Mouse (Mus musculus) neural tube, embryonic 10.5 days (tissue): ENCODE measurements around the gene S1pr1.

Experiments
- DNase-seq: peaks from one replicate; pipeline ENCODE4 v3.0.0-alpha.2; 2017; ENCODE audit warnings: low spot score; ENCODE audit errors: extremely low spot score

The S1pr1 gene

GRCm38 (mm10) chr3:115711924-115712807 is 2.7 kb downstream of the S1pr1 start:
- no peak for DNase-seq

- DNase-seq, result no peak
These were observed 3.5 kb downstream of the S1pr1 start for GRCm38 (mm10) chr3:115711393-115711792.

DNA sequence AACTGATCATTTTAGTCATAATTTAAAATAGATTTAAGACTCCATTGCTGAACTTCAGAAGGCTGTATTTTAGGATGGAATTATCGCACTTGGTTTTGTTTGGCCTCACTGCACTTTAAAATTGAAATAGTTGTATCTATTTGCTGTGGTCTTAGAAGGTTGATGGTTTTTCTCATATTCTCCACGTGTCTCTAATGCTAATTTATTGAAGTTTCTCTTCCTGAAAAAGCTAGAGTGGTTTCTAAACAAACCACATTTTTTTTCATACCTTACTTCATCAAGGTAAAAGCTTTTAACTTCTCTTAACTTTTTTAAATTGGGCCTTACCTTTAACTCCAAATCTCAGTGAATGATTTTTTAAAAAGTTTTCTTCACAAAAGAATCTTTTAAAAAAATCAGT is 4.8 kb downstream of the S1pr1 start:
- no peak for DNase-seq

GRCm38 (mm10) chr3:115709118-115709574 is 5.7 kb downstream of the S1pr1 start:
- no peak for DNase-seq

- DNase-seq, result no peak
These were observed 8.1 kb downstream of the S1pr1 start for GRCm38 (mm10) chr3:115706736-115707135.

DNA sequence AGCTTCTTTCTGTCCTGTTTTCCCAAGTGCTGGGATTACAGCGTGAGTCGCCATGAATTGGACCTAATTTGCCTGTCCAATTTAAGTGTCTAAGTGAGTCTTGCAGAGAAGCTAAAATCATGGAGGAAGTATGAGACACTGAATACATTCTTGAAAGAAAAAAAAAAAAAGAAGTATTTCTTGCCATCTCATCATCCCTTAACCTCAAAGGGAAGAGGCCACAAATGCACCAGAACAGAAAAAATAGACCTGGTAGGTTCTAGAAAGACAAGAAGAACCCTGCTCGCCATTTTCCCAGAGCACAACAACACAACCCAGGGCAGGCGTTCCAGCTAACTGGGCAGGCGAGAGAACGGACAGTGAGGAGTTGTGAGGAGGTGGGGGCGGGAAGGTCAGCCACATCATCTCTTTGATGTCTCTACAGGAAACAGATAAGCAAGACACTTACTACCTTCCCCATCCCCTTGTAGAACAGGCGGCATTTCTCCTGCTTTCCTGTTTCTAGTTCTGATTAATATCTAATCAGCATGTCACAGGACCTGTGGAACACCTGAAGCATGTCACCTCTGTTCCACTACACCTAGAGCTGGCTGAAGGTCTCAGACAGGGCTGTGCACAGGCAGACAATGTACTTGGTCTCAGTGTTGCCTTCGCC is 10.5 kb downstream of the S1pr1 start:
- DNase-seq, result no peak

DNA sequence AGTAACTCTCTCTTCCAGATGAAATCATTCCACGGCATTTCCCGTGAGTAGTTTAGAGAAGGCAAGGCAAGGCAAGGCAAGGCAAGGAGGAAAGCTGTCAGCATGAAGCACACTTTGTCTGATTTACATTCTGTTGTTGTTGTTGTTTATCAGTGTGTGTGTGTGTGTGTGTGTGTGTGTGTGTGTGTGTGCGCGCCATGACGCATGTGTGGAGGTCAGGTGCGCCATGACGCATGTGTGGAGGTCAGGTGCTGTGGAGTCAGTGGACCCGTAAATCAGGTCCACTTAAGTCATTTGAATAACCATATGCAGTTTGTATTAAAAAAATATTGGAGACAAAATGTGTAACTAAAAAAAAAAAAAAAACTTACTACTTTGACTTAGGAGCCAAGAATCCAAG is 11.2 kb downstream of the S1pr1 start:
- DNase-seq, result no peak

- no peak for DNase-seq
These were observed 12.8 kb downstream of the S1pr1 start for GRCm38 (mm10) chr3:115702089-115702488.

DNA sequence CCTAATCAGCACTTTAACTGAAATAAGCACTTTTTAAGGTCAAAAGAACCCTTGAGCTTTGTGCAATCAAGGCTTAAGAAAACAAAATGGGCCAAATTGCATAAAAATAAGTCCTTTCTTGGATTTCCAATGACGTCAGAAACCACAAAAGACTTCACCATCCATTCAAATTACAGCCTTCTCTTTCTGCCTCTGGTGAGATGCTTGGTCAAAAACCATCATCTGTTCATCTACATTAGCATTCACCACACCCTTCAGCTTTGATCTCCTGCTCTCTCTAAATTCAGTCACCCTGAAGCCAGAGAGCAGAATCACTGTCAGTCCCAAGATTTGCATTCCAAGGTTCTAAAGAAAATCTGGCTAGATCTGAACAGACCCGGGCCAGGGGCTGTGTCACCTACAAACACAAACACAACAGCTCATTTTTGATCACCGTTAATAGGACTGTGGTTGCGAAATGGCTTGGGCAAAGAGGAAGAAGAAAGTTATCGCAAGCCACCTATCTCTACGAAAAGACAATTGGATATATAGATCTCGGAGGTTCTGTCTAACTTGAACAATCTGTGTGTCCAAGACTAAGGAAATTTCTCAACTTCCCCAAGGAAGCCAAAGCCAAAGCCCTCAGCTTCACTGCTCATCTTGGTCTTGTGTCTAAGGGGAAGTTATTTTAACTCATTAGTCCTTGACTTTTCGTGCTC is 19.5 kb downstream of the S1pr1 start:
- DNase-seq, result no peak

DNA sequence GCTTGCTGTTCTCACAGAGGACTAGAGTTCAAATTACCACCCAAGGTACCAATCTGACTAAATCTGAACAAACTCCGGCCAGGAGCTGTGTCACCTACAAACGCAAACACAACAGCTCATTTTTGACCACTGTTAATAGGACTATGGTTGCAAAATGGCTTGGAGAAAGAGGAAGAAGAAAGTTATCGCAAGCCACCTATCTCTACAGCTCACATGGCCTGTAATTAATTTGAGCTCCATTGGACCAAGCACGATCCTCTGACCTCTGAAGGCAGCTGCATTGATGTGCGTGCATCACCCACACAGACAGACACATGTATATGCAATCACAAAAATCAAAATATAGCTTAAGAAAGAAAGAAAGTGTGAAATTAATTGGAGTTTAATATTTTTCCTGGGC is 20.7 kb downstream of the S1pr1 start:
- no peak for DNase-seq

DNA sequence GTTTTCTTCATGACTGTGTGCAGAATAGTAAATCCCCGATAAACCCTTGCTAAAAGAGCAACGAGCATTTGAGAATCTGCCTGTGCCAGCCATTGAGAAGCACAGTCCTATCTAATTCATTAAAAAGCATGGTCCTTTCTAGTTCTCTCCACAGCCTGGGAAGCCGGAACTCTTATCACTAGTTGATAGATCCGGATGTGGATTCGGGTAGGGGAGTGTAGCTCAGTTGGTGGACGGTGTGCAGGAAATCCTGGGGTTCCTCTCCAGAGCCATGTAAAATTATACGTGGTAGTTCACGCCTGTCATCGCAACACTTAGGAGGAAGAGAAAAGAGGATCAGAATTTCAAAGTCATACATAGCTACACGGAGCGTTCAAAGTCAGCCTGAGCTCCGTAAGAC is 21.5 kb downstream of the S1pr1 start:
- DNase-seq, result no peak

- DNase-seq, result no peak
These were observed 22.0 kb downstream of the S1pr1 start for GRCm38 (mm10) chr3:115692857-115693256.

- no peak for DNase-seq
These were observed 22.5 kb downstream of the S1pr1 start for GRCm38 (mm10) chr3:115692384-115692783.

GRCm38 (mm10) chr3:115689920-115690319 is 25.0 kb downstream of the S1pr1 start:
- DNase-seq, result no peak

DNA sequence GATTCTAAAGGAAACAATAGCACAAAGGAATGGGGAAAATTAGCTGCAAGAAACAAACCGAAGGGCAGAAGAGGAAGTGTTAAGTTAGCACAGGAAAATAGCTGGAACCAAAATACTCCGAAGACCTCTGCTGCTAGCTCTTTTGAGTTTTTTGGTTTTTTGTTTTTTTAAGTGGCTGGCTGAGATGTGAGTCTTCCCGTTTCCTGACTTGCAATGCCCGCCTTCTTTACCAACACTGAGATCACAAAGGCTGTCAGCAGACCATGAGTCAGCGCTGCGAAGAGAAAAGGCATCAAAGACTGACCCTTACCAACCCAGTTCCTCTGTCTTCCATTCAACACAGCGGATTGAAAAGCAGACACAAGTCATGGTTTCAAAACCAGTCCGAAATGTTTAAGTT is 25.5 kb downstream of the S1pr1 start:
- DNase-seq, result peak; percentile 15

- no peak for DNase-seq
These were observed 27.1 kb downstream of the S1pr1 start for GRCm38 (mm10) chr3:115687821-115688220.

DNA sequence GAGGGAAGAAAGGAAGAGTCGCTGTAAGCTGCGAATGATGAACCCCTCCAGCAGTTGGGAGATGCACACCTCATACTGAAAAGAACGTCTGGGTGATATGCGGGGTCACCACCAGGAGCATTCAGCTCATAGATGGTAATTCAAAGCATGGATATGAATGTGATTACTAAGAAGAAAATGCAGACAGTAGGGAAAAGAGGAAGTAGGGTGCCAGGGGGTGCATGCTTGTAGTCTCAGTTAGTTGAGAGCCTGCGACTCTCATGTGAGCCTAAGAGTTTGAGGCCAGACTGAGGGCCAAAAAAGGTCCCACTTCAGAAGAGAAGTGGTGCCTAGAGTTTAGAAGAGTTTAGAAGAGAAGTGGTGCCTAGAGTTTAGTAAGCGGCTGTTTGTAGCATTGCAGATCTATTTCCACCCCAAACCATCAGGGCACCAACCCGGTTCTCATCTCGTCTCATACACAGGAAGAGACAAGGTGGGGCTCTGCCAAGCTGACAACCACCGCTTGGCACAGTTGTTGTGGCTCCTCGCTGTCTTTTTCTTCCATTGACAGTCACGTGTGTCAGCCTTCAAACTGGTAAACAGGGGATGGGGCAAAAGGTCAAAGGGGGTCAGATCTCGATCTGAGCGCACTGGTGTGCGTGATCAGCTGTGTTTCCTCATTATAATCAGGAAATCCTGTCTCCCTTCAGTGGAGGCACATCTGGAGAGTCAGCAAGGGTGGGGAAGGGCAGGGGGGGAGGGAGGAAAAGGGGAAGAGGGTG is 32.4 kb downstream of the S1pr1 start:
- no peak for DNase-seq

- no peak for DNase-seq
These were observed 33.7 kb downstream of the S1pr1 start for GRCm38 (mm10) chr3:115681184-115681583.

DNA sequence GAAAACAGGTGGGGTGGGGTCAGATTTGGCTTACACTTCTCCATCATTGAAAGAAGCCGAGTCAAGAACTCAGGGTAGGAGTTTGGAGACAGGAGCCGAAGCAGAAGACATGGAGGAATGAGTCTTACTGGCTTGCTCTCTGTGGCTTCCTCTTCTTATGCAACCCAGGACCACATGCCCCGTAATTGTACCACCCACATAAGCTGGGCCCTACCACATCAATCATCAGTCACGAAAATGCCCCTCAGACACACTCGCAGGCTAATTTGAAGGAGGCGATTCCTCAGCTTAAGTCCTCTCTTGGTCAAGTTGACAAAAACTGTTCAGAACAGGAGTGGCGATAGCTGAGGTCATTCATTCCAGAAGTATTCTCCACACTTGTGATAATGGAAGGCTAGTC is 35.9 kb downstream of the S1pr1 start:
- no peak for DNase-seq

DNA sequence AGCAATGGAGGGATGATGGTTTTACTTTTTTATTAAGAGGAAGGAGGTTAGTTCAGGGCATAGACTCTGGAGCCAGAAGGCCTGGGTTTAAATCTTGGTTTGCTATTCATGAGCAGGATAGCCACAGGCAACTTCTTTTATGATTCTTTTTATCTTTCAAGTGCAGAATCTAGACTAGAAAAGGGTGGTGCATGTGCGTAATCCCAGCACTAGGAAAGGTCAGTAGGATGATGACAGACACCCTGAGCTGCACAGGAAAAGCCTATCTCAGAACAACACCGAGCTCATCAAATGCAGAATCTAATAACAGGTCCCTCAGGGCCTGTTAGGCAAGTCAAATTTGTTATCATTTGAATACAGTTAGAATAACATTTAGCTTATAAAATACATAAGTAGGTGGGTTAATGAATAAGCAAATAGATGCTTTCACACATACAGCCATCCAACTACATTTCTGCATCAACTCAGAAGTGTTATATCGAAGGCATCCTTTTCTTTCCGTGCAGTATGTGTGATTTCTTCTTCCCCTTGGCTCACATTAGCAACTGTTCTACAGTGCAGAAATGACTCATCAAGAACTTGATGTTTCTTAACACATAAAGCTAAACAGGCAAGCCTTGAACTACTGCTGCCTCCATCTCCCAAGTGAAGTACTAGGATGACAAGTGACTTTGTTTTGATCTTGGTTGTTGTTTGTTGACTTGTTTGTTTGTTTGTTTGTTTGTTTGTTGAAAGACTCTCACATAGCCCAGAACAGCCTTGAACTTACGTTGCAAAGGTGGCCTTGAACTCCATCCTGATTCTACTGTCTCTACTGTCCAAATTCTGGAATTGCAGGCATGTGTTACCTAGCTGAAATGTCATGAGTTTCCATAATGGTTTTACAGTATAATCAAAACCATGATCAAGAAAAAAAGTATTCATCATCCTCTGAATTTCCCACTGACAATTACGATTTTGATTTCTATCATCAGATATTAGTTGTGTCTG is 39.0 kb downstream of the S1pr1 start:
- DNase-seq, result no peak
